In the genomic region with DNA sequence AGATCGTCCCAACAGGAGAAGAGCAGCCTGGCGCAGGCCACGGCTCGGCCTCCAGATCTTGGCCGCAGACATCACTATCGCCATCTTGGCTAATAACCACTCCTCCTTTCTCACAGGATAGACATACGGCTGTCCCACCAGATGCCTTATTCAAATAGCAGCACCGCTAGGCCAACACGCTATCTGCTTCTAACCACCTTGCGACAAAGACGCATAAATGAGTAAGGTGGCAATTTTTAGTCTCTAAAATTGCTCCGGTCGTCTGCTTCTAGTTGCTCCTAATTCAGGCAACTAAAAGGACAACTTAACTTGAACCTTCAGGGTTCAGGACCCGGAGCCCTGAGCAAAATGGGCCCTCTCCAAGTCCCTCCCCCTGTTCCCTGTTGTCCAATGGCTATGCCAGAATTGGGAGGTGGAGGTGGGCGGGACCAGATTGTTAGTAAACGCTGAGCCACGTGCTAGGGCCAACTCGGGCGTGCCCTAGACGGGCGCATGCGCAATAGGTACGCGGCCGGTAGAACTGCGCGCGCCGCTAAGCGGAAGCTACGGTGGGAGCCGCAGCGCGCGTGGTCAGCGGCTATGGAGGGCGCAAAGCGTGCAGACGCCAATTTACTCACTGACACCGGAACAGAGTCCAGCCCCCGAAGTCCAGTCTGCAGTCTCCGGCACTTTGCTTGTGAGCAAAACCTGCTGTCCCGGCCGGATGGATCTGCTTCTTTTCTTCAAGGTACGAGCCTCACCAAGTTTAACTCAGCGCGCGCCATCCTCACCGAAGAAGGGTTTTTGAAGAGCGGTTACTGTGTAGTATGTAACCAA, we compare ENCODE assay signal across 7 mouse cellular contexts. TPM values are rescaled to one million over a fixed set of nuclear protein-coding genes. Genes with fewer than 3 reads are reported as not detected.
DNase-seq lines count a peak whose midpoint lies in the region; ATAC-seq lines count a peak whose summit lies in the region.

A gene (minus strand): TSS at position 325 of the 816 bp plus-strand sequence.
A gene (plus strand): TSS at position 508 of the 816 bp plus-strand sequence.

- H3K36me3 ChIP-seq in intestine, embryonic 15.5 days: no peaks in the 10 kb centered on the region
- H3K36me3 ChIP-seq in midbrain, embryonic 10.5 days: peaks cover 26% of the 10 kb centered on the region

- intact Hi-C loops in gastrocnemius, postnatal 36 days (cut with DNase I): no loop called here
- intact Hi-C loops in left cerebral cortex, postnatal 25 days (cut with DNase I): loop anchor here (1.0 kb wide), 1 partner anchor 17 kb away; no protein-coding TSS in a partner anchor

- H3K27me3 ChIP-seq in intestine, embryonic 15.5 days (replicated peaks): no peaks in the 10 kb centered on the region
- no peaks in the 10 kb centered on the region for H3K27me3 ChIP-seq in midbrain, embryonic 10.5 days (ENCODE audit: low read depth, poor library complexity, severe bottlenecking)

- H3K4me1 ChIP-seq in intestine, embryonic 15.5 days (replicated peaks): peaks cover 10% of the 10 kb centered on the region; the same call in 1 of the 2 replicates
- peaks cover 25% of the 10 kb centered on the region for H3K4me1 ChIP-seq in midbrain, embryonic 10.5 days

- peak within 1 kb of the TSS; percentile 76 for H3K4me2 ChIP-seq in intestine, embryonic 15.5 days (replicated peaks)

- peak; percentile 99 for DNase-seq in adrenal gland, adult 2 months
- DNase-seq in embryo, embryonic 11.5 days (ENCODE audit: low read depth, low spot score): peak; percentile 99
- DNase-seq in gastrocnemius, postnatal 36 days: peak; percentile 99 to 100
- DNase-seq in left cerebral cortex, postnatal 25 days (ENCODE audit: low spot score in 2 of 2): peak; percentile 99 to 100
- peak; percentile 99 for DNase-seq in midbrain, embryonic 10.5 days (ENCODE audit: low spot score)
- DNase-seq in right cerebral cortex, postnatal 4 days: peak; percentile 96

- peak within 1 kb of the TSS; percentile 57; the same call in 1 of the 2 replicates for H3K27ac ChIP-seq in intestine, embryonic 15.5 days
- H3K27ac ChIP-seq in midbrain, embryonic 10.5 days (replicated peaks): peak within 1 kb of the TSS; percentile 95

- ATAC-seq in intestine, embryonic 15.5 days: peak; percentile 100

- H3K9me3 ChIP-seq in intestine, embryonic 15.5 days: no peaks in the 10 kb centered on the region
- no peaks in the 10 kb centered on the region for H3K9me3 ChIP-seq in midbrain, embryonic 10.5 days (replicated peaks)

- H3K9ac ChIP-seq in intestine, embryonic 15.5 days: peak within 1 kb of the TSS; percentile 61

- WGBS in intestine, embryonic 15.5 days: under 1% methylated on average over 50 of the region's 50 CpGs
- under 1% methylated on average over 50 of the region's 50 CpGs for whole genome bisulfite sequencing in midbrain, embryonic 10.5 days

- H3K4me3 ChIP-seq in intestine, embryonic 15.5 days (replicated peaks): peak within 1 kb of the TSS; percentile 55
- peak within 1 kb of the TSS; percentile 77 for H3K4me3 ChIP-seq in midbrain, embryonic 10.5 days

RNA-seq across cellular contexts. Expression of the first gene that starts in this region (rescaled TPM):
- total RNA-seq in adrenal gland, adult 2 months (2021): 100 to 1,000 TPM; 207 to 217 TPM
- 626 and 697 TPM in 2 replicates for polyA plus RNA-seq in adrenal gland, adult 2 months (2012; rRNA removed)
- 100 to 1,000 TPM in 1 of 2 experiments, 10 to 100 TPM in 1; 97.3 to 106 TPM for total RNA-seq in gastrocnemius, postnatal 36 days (2021)
- polyA plus RNA-seq in intestine, embryonic 15.5 days (2015; fragmentation: Nextera tagmentation; extraction: Ambion mirVana): 44.7 and 49.2 TPM in 2 replicates
- total RNA-seq in left cerebral cortex, postnatal 25 days (2021): 10 to 100 TPM; 31.8 to 33.8 TPM
- 45.2 and 48.2 TPM in 2 replicates for polyA plus RNA-seq in midbrain, embryonic 10.5 days (2016; fragmentation: Nextera tagmentation; extraction: Ambion mirVana)

RNA-seq across cellular contexts. Expression of the second gene that starts in this region (rescaled TPM):
- total RNA-seq in adrenal gland, adult 2 months (2021): 10 to 100 TPM; 42.5 to 44.0 TPM
- 121 and 124 TPM in 2 replicates for polyA plus RNA-seq in adrenal gland, adult 2 months (2012; rRNA removed)
- total RNA-seq in gastrocnemius, postnatal 36 days (2021): 10 to 100 TPM; 20.3 to 23.2 TPM
- 80.5 and 87.7 TPM in 2 replicates for polyA plus RNA-seq in intestine, embryonic 15.5 days (2015; fragmentation: Nextera tagmentation; extraction: Ambion mirVana)
- 10 to 100 TPM; 24.0 to 24.4 TPM for total RNA-seq in left cerebral cortex, postnatal 25 days (2021)
- polyA plus RNA-seq in midbrain, embryonic 10.5 days (2016; fragmentation: Nextera tagmentation; extraction: Ambion mirVana): 65.0 and 81.4 TPM in 2 replicates

Comparison
In these comparisons a context has a peak if more than half of its experiments do, and no peak if none do; other contexts are left out.
1. Peak in every context shown above with its lines: DNase-seq, ATAC-seq, H3K4me3 ChIP-seq and H3K27ac ChIP-seq.
2. RNA of the first gene that starts in this region (polyA plus RNA-seq): 626 to 697 TPM in adrenal gland, adult 2 months; 45.2 to 48.2 TPM in midbrain, embryonic 10.5 days and 44.7 to 49.2 TPM in intestine, embryonic 15.5 days; every median in the first group is over 10 times any median in the second.